ENCODE assay signal across 9 mouse cellular contexts in the genomic region with DNA sequence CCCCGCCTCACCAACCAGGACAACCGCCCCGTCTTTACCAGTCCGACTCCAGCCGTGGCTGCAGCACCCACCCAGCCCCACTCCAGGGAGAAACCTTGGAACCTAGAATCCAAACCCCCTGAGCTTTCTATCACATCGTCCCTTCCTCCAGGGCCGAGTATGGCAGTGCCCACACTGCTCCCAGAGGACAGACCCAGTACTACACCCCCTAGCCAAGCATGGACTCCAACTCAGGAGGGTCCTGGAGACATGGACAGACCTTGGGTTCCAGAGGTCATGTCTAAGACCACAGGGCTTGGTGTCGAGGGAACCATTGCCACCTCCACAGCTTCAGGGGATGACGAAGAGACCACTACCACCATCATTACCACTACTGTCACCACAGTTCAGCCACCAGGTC. TPM values are rescaled to one million over a fixed set of nuclear protein-coding genes. Genes with fewer than 3 reads are reported as not detected.
DNase-seq lines count a peak whose midpoint lies in the region; ATAC-seq and TF ChIP-seq lines count a peak whose summit lies in the region.
"Had no signal": no experiment of that assay in that cellular context is flagged by ENCODE, and none has a peak within 500 bp of the region (broad histone marks: within the 10 kb centered on the region; RNA-seq: fewer than 3 reads in every experiment).

No protein-coding gene starts in this region.

- no peak overlapping the region for H3K27ac ChIP-seq in gastrocnemius, adult 2 months
- no peak overlapping the region for H3K27ac ChIP-seq in lung, embryonic 16.5 days (ENCODE audit: low read length)
- H3K27ac ChIP-seq: forebrain, embryonic 12.5 days had no signal

- H3K9me3 ChIP-seq in lung, embryonic 16.5 days (ENCODE audit: control insufficient read depth, low read length): no peaks in the 10 kb centered on the region
- H3K9me3 ChIP-seq: forebrain, embryonic 12.5 days had no signal

- H3K4me2 ChIP-seq in lung, embryonic 16.5 days (ENCODE audit: low read depth, low read length): no peak overlapping the region
- H3K4me2 ChIP-seq: forebrain, embryonic 12.5 days had no signal

- WGBS in lung, embryonic 16.5 days: 31% methylated on average over 9 of the region's 9 CpGs

- no peak overlapping the region for H3K9ac ChIP-seq in lung, embryonic 16.5 days (ENCODE audit: low read length)
- H3K9ac ChIP-seq: forebrain, embryonic 12.5 days had no signal

- no peak for DNase-seq in gastrocnemius, adult 2 months
- DNase-seq in gastrocnemius, postnatal 25 days: no peak
- DNase-seq in A20 (ENCODE audit: low read depth, low spot score) (peak; percentile 36), MN1 (ENCODE audit: low spot score) (no peak)
- DNase-seq in embryo, embryonic 10 days (ENCODE audit: low spot score): peak; percentile 69
- no peak for DNase-seq in ovary, postnatal 10 days (ENCODE audit: low spot score)

- no peaks in the 10 kb centered on the region for H3K36me3 ChIP-seq in lung, embryonic 16.5 days (ENCODE audit: control insufficient read depth, insufficient read depth, low read length)

- H3K27me3 ChIP-seq in lung, embryonic 16.5 days (ENCODE audit: control insufficient read depth, insufficient read depth, low read depth, low read length): peaks cover 2% of the 10 kb centered on the region; the same call in 1 of the 2 replicates

- peak; percentile 65 for TF ChIP-seq CTCF in gastrocnemius, adult 2 months (IDR thresholded peaks at IDR 0.05)

- intact Hi-C loops in gastrocnemius, adult 2 months (cut with DNase I): no loop called here

- no peak overlapping the region for H3K4me3 ChIP-seq in gastrocnemius, adult 2 months
- H3K4me3 ChIP-seq in lung, embryonic 16.5 days (ENCODE audit: low read length): no peak overlapping the region
- H3K4me3 ChIP-seq: forebrain, embryonic 12.5 days had no signal

- ATAC-seq in lung, embryonic 16.5 days (ENCODE audit: low read depth): 0 out of 2 replicates have a peak, but pooled peaks have one; percentile 26
- ATAC-seq in activated CD4-positive, CD25-positive, alpha-beta regulatory T cell, adult 4 months: no peak

- no peaks in the 10 kb centered on the region for H3K4me1 ChIP-seq in lung, embryonic 16.5 days (replicated peaks; ENCODE audit: control insufficient read depth, insufficient read depth, low read length)

RNA-seq across cellular contexts. Expression of a gene that starts 23.1 kb away (rescaled TPM):
- total RNA-seq in gastrocnemius, adult 2 months (2021): under 1 TPM in 1 of 2 experiments, not detected in 1; 0.25 TPM
- total RNA-seq in gastrocnemius, postnatal 25 days (2021): under 1 TPM in 1 of 2 experiments, not detected in 1; 0.16 TPM
- 0.34 and 0.69 TPM in 2 replicates for polyA plus RNA-seq in lung, embryonic 16.5 days (2015; fragmentation: Nextera tagmentation; extraction: Ambion mirVana)
- polyA plus RNA-seq in activated CD4-positive, CD25-positive, alpha-beta regulatory T cell, adult 4 months (2017; shearing (Covaris generic)): under 1 TPM in 1 of 2 experiments, not detected in 1; 0.20 TPM

RNA-seq across cellular contexts. Expression of a gene that starts 28.9 kb away (rescaled TPM):
- 10 to 100 TPM; 15.0 to 15.8 TPM for total RNA-seq in gastrocnemius, adult 2 months (2021)
- total RNA-seq in gastrocnemius, postnatal 25 days (2021): 10 to 100 TPM; 14.2 to 18.2 TPM
- polyA plus RNA-seq in lung, embryonic 16.5 days (2015; fragmentation: Nextera tagmentation; extraction: Ambion mirVana): 13.8 and 13.9 TPM in 2 replicates
- polyA plus RNA-seq in activated CD4-positive, CD25-positive, alpha-beta regulatory T cell, adult 4 months (2017; shearing (Covaris generic)): 10 to 100 TPM; 24.8 to 27.2 TPM

RNA-seq across cellular contexts. Expression of a gene that starts 59.8 kb away (rescaled TPM):
- not detected for total RNA-seq in gastrocnemius, adult 2 months (2021)
- total RNA-seq in gastrocnemius, postnatal 25 days (2021): under 1 TPM in 1 of 2 experiments, not detected in 1; 0.16 TPM
- 1.1 and 1.7 TPM in 2 replicates for polyA plus RNA-seq in lung, embryonic 16.5 days (2015; fragmentation: Nextera tagmentation; extraction: Ambion mirVana)
- 1 to 10 TPM in 1 of 2 experiments, under 1 TPM in 1; 0.52 to 1.6 TPM for polyA plus RNA-seq in activated CD4-positive, CD25-positive, alpha-beta regulatory T cell, adult 4 months (2017; shearing (Covaris generic))

Comparison
In these comparisons a context has a peak if more than half of its experiments do, and no peak if none do; other contexts are left out.
1. DNase-seq: peak in A20 (single experiment) and embryo, embryonic 10 days (single experiment); none in gastrocnemius, adult 2 months (single experiment), gastrocnemius, postnatal 25 days (single experiment), MN1 (single experiment) and ovary, postnatal 10 days (single experiment).